Mouse (Mus musculus) CH12.LX (cell line): ENCODE results near the gene Osbpl3.

Experiments used
- CTCF ChIP-seq, 2 experiments: IDR thresholded peaks in 1 of 2; conservative IDR thresholded peaks in 1 of 2; 2 replicates each; pipeline ENCODE4 v1.5.1; 2011 to 2012; ENCODE audit warnings: low read depth in 2 of 2, low read length in 2 of 2, improper control_type of control experiment in 1 of 2, inconsistent platforms in 1 of 2, mild to moderate bottlenecking in 1 of 2, moderate library complexity in 1 of 2
- ZC3H11A ChIP-seq: IDR thresholded peaks from 2 replicates; pipeline ENCODE4 v1.6.1; 2012; ENCODE audit warnings: low read depth, mild to moderate bottlenecking, inconsistent platforms, low read length, improper control_type of control experiment

DNA sequence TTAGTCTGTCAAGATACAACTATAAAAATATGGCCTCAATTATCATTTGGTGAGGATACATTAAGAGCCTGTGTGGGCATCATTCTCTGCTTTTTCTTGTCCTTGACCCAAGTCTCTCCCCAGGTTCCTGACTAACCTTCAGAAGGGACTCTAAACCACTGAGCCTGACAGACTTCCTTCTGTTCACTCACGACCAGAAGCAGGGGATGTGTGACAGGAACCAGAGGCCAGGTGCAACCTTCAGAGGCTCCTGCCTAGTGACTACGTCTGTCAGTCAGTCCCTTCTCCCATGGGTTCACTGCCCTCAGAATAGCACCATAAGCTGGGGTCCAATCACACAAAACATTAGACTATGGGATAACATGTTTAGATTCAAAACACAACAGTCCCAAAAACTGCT is 208.6 kb downstream of the Osbpl3 start:
- TF ChIP-seq CTCF (conservative IDR thresholded peaks at IDR 0.05 in 1 of 2, IDR thresholded peaks at IDR 0.05 in 1 of 2; ENCODE audit: low read depth in 2 of 2, low read length in 2 of 2), result no peak
- no peak for TF ChIP-seq ZC3H11A
